In the genomic region with DNA sequence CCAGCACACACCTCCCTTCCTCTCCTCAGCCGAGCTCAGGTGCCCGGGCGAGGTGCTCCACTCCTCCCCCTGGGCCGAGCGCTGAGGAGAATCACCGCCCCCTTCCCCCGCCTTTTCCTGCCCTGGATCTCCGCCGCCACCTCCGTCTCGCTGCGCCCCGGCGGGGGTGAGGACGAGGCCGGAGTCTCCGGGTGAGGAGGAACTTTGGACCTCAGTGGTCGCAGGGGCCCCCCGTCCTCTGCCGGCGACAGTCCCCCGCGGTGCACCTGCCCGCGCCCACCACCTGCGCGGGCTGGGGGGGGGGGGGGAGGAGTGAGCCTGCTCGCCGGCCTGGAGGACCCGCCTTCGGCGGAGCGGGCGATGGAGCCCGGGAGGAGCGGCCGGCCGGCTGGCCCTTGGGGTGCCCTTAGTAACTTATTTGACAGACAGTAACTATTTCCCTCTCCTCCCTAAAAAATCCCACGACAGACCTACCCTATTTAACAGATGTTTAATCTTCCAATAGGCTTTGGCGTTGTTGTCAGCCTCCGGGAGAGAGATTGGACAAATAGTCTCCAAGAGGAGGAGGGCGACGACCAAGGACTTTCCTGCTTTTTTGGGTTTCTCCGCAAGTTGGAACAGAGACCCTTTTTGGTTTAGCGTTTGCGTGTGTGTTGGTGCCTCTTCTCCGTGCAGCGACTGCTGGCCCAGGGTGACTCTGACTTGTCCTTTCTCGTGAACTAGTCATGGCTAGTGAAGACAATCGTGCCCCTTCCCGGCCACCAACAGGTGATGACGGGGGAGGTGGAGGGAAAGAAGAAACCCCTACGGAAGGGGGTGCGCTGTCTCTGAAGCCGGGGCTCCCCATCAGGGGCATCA, we compare ENCODE assay signal across 8 mouse cellular contexts. TPM values are rescaled to one million over a fixed set of nuclear protein-coding genes. Genes with fewer than 3 reads are reported as not detected.
A peak's percentile ranks its signal among the peaks of the same experiment; 100 is the strongest.
DNase-seq lines count a peak whose midpoint lies in the region; ATAC-seq and TF ChIP-seq lines count a peak whose summit lies in the region.

A gene (plus strand): TSS at position 117 of the 858 bp plus-strand sequence.

- H3K79me2 ChIP-seq in CH12.LX (replicated peaks; ENCODE audit: control insufficient read depth, extremely low read depth, insufficient read depth, poor library complexity, severe bottlenecking): peaks cover 13% of the 10 kb centered on the region

- peak within 1 kb of the TSS; percentile 82 for H3K9ac ChIP-seq in CH12.LX (ENCODE audit: insufficient read depth, low read depth)
- peak within 1 kb of the TSS; percentile 90 for H3K9ac ChIP-seq in forebrain, embryonic 13.5 days
- H3K9ac ChIP-seq in heart, postnatal 0 days (replicated peaks; ENCODE audit: low read depth, low read length): peak within 1 kb of the TSS; percentile 75
- H3K9ac ChIP-seq in neural tube, embryonic 15.5 days (replicated peaks): peak within 1 kb of the TSS; percentile 96

- H3K4me3 ChIP-seq in CH12.LX (replicated peaks in 1 of 3; ENCODE audit: low read depth in 2 of 3, low read length in 2 of 3, poor library complexity in 1 of 3): peak within 1 kb of the TSS; percentile 69 to 92 (median 89)
- peak within 1 kb of the TSS; percentile 87 for H3K4me3 ChIP-seq in forebrain, embryonic 13.5 days
- peak within 1 kb of the TSS; percentile 79 for H3K4me3 ChIP-seq in heart, postnatal 0 days (ENCODE audit: low read depth, low read length)
- peak within 1 kb of the TSS; percentile 91 for H3K4me3 ChIP-seq in neural tube, embryonic 15.5 days (replicated peaks)

- under 1% methylated on average over 46 of the region's 55 CpGs for WGBS in forebrain, embryonic 13.5 days
- 1% methylated on average over 41 of the region's 55 CpGs for WGBS in heart, postnatal 0 days
- WGBS in neural tube, embryonic 15.5 days: under 1% methylated on average over 44 of the region's 55 CpGs

- no peaks in the 10 kb centered on the region for H3K27me3 ChIP-seq in CH12.LX (replicated peaks)
- peaks cover 6% of the 10 kb centered on the region for H3K27me3 ChIP-seq in forebrain, embryonic 13.5 days
- 0 out of 2 replicates have a peak, but pooled peaks cover 5% of the 10 kb centered on the region for H3K27me3 ChIP-seq in heart, postnatal 0 days (ENCODE audit: control insufficient read depth, insufficient read depth, low read length)
- H3K27me3 ChIP-seq in neural tube, embryonic 15.5 days (replicated peaks): no peaks in the 10 kb centered on the region

- in situ Hi-C loops in CH12.LX (cut with MboI; ENCODE audit: low pct_ligation_motif_present, low pct_unique_long_range_greater_than_20kb, low sequenced_read_pairs): no loop called here

- peaks cover 7 to 14% of the 10 kb centered on the region in 2 experiments for H3K36me3 ChIP-seq in CH12.LX (replicated peaks in 1 of 2; ENCODE audit: control insufficient read depth in 1 of 2, insufficient read depth in 1 of 2, low read length in 1 of 2)
- H3K36me3 ChIP-seq in forebrain, embryonic 13.5 days (ENCODE audit: poor library complexity, severe bottlenecking): 0 out of 2 replicates have a peak, but pooled peaks cover 3% of the 10 kb centered on the region
- H3K36me3 ChIP-seq in heart, postnatal 0 days (replicated peaks; ENCODE audit: control insufficient read depth, insufficient read depth, low read length): no peaks in the 10 kb centered on the region
- H3K36me3 ChIP-seq in neural tube, embryonic 15.5 days: no peaks in the 10 kb centered on the region

- H3K27ac ChIP-seq in CH12.LX (ENCODE audit: insufficient read depth, low read depth): peak within 1 kb of the TSS; percentile 88
- H3K27ac ChIP-seq in forebrain, embryonic 13.5 days: peak within 1 kb of the TSS; percentile 84
- peak within 1 kb of the TSS; percentile 76 for H3K27ac ChIP-seq in heart, postnatal 0 days (ENCODE audit: low read depth)
- peak within 1 kb of the TSS; percentile 96 for H3K27ac ChIP-seq in neural tube, embryonic 15.5 days (replicated peaks)

- peak; percentile 72 for TF ChIP-seq POLR2A in CH12.LX (IDR thresholded peaks at IDR 0.05; ENCODE audit: low read depth, low read length)

- peak; percentile 68 for DNase-seq in CH12.LX (ENCODE audit: extremely low read depth)
- DNase-seq in c-Kit-positive CD71-positive TER-119-negative erythroid progenitor cells, embryonic 14.5 days (ENCODE audit: low read depth): peak; percentile 73
- peak; percentile 45 for DNase-seq in heart, postnatal 0 days (ENCODE audit: low spot score)
- DNase-seq in kidney, postnatal 4 days: peak; percentile 82 to 90
- peak; percentile 87 to 88 for DNase-seq in lung, adult 18-20 months
- peak; percentile 82 for DNase-seq in testis, postnatal 10 days (ENCODE audit: low spot score)

- H3K4me2 ChIP-seq in CH12.LX (ENCODE audit: insufficient read depth, low read depth, poor library complexity, severe bottlenecking): peak within 1 kb of the TSS; percentile 70
- H3K4me2 ChIP-seq in forebrain, embryonic 13.5 days: peak within 1 kb of the TSS; percentile 87
- H3K4me2 ChIP-seq in heart, postnatal 0 days (ENCODE audit: low read depth, low read length): peak within 1 kb of the TSS; percentile 92
- H3K4me2 ChIP-seq in neural tube, embryonic 15.5 days: peak within 1 kb of the TSS; percentile 92

- no peak for TF ChIP-seq EP300 in CH12.LX (IDR thresholded peaks at IDR 0.05; ENCODE audit: low read length)
- no peak for TF ChIP-seq EP300 in heart, postnatal 0 days (IDR thresholded peaks at IDR 0.05; ENCODE audit: low read depth)

- no peak for TF ChIP-seq CTCF in CH12.LX (conservative IDR thresholded peaks at IDR 0.05 in 1 of 2, IDR thresholded peaks at IDR 0.05 in 1 of 2; ENCODE audit: low read depth in 2 of 2, low read length in 2 of 2)
- no peak for TF ChIP-seq CTCF in heart, postnatal 0 days (IDR thresholded peaks at IDR 0.05; ENCODE audit: low read depth)

- H3K9me3 ChIP-seq in CH12.LX (replicated peaks; ENCODE audit: low read length): no peaks in the 10 kb centered on the region
- H3K9me3 ChIP-seq in forebrain, embryonic 13.5 days (replicated peaks): no peaks in the 10 kb centered on the region
- no peaks in the 10 kb centered on the region for H3K9me3 ChIP-seq in heart, postnatal 0 days (replicated peaks; ENCODE audit: control insufficient read depth, low read length)
- no peaks in the 10 kb centered on the region for H3K9me3 ChIP-seq in neural tube, embryonic 15.5 days (replicated peaks)

- peaks cover 3 to 7% of the 10 kb centered on the region in 2 experiments; a peak in 3 of 4 replicates for H3K4me1 ChIP-seq in CH12.LX (ENCODE audit: control insufficient read depth in 1 of 2, insufficient read depth in 2 of 2)
- H3K4me1 ChIP-seq in forebrain, embryonic 13.5 days: peaks cover 5% of the 10 kb centered on the region
- 0 out of 2 replicates have a peak, but pooled peaks cover 5% of the 10 kb centered on the region for H3K4me1 ChIP-seq in heart, postnatal 0 days (ENCODE audit: control insufficient read depth, insufficient read depth)
- peaks cover 6% of the 10 kb centered on the region for H3K4me1 ChIP-seq in neural tube, embryonic 15.5 days

- TF ChIP-seq RAD21 in CH12.LX (IDR thresholded peaks at IDR 0.05; ENCODE audit: low read depth, low read length): no peak

- ATAC-seq in forebrain, embryonic 13.5 days: peak; percentile 78
- peak; percentile 80 for ATAC-seq in heart, postnatal 0 days (ENCODE audit: insufficient read depth, low read depth)
- peak; percentile 88 for ATAC-seq in neural tube, embryonic 15.5 days (ENCODE audit: low FRiP score)

- dilution Hi-C loops in CH12.LX (cut with MboI; ENCODE audit: extremely low pct_ligation_motif_present, extremely low pct_unique_long_range_greater_than_20kb, low sequenced_read_pairs): no loop called here

TF ChIP-seq in CH12.LX, 34 proteins besides CTCF, POLR2A, EP300 and RAD21 (continues in another document):
- TF ChIP-seq KAT2A (IDR thresholded peaks at IDR 0.05; ENCODE audit: insufficient replicate concordance, low read length) (no peak), MXI1 (IDR thresholded peaks at IDR 0.05; ENCODE audit: low read depth, low read length) (no peak), UBTF (IDR thresholded peaks at IDR 0.05; ENCODE audit: low read depth, low read length) (peak; percentile 89), ZKSCAN1 (IDR thresholded peaks at IDR 0.05; ENCODE audit: borderline replicate concordance, low read depth, low read length) (no peak), USF1 (IDR thresholded peaks at IDR 0.05; ENCODE audit: low read depth, low read length) (no peak), CHD2 (IDR thresholded peaks at IDR 0.05; ENCODE audit: low read length) (0 out of 2 replicates have a peak, but pooled peaks have one; percentile 18), ZNF384 (IDR thresholded peaks at IDR 0.05; ENCODE audit: low read depth, low read length) (no peak), IRF4 (IDR thresholded peaks at IDR 0.05; ENCODE audit: low read depth, low read length) (peak; percentile 47; the same call in 1 of the 2 replicates), RCOR1 (conservative IDR thresholded peaks at IDR 0.05; ENCODE audit: low read depth, low read length) (no peak), PAX5 (IDR thresholded peaks at IDR 0.05; ENCODE audit: low read length) (no peak), MEF2A (IDR thresholded peaks at IDR 0.05; ENCODE audit: borderline replicate concordance, low read depth, low read length) (peak; percentile 38; the same call in 1 of the 2 replicates), ETS1 (conservative IDR thresholded peaks at IDR 0.05; ENCODE audit: low read depth, low read length) (no peak), MAX (IDR thresholded peaks at IDR 0.05; ENCODE audit: low read length) (0 out of 2 replicates have a peak, but pooled peaks have one; percentile 16), BHLHE40 (IDR thresholded peaks at IDR 0.05; ENCODE audit: low read depth, low read length) (peak; percentile 39; the same call in 1 of the 2 replicates), POLR2AphosphoS2 (IDR thresholded peaks at IDR 0.05; ENCODE audit: low read depth, low read length) (no peak), TBP (conservative IDR thresholded peaks at IDR 0.05; ENCODE audit: low read depth, low read length) (no peak), GABPA (IDR thresholded peaks at IDR 0.05; ENCODE audit: insufficient replicate concordance, low read depth, low read length) (no peak), USF2 (conservative IDR thresholded peaks at IDR 0.05; ENCODE audit: low read depth, low read length) (no peak), HCFC1 (IDR thresholded peaks at IDR 0.05; ENCODE audit: low read depth, low read length) (no peak), NELFE (IDR thresholded peaks at IDR 0.05; ENCODE audit: low read depth, low read length) (no peak; the same call in 1 of the 2 replicates), JUND (conservative IDR thresholded peaks at IDR 0.05; ENCODE audit: low read depth, low read length) (no peak)

RNA-seq across cellular contexts. Expression of the gene that starts here (rescaled TPM):
- total RNA-seq in CH12.LX (2012; rRNA removed) (22.1 and 22.6 TPM in 2 replicates), CH12.LX (2014; rRNA removed) (11.3 and 12.3 TPM in 2 replicates)
- polyA plus RNA-seq in CH12.LX (2012; ENCODE audit: insufficient read length, low read depth): 10.8 and 13.8 TPM in 2 replicates
- 2.1 and 3.0 TPM in 2 replicates for polyA plus RNA-seq in forebrain, embryonic 13.5 days (2015; fragmentation: Nextera tagmentation; extraction: Ambion mirVana)
- total RNA-seq in heart, postnatal 0 days (2014; rRNA removed; ENCODE audit: low replicate concordance): 19.5 and 22.0 TPM in 2 replicates
- 1.1 and 1.6 TPM in 2 replicates for polyA plus RNA-seq in heart, postnatal 0 days (2015; fragmentation: Nextera tagmentation; extraction: Ambion mirVana)
- polyA plus RNA-seq in neural tube, embryonic 15.5 days (2015; fragmentation: Nextera tagmentation; extraction: Ambion mirVana): 5.2 and 5.7 TPM in 2 replicates

Comparison
In these comparisons a context has a peak if more than half of its experiments do, and no peak if none do; other contexts are left out.
1. Peak in every context shown above with its lines: DNase-seq, ATAC-seq, H3K4me3 ChIP-seq and H3K27ac ChIP-seq.